Mouse (Mus musculus) brain, embryonic 14.5 days (tissue): ENCODE measurements around the gene Mtx1. TPM values are rescaled to one million over a fixed set of nuclear protein-coding genes. Genes with fewer than 3 reads are reported as not detected.
A peak's percentile ranks its signal among the peaks of the same experiment; 100 is the strongest.

ENCODE experiments used
- DNase-seq: peaks from one replicate; pipeline ENCODE4 v3.0.0-alpha.2; 2011; ENCODE audit warnings: low read depth
- CTCF ChIP-seq: fragments of 200-500 bp; IDR thresholded peaks from 2 replicates; pipeline ENCODE4 v1.5.1; 2012; ENCODE audit warnings: inconsistent platforms, mild to moderate bottlenecking, moderate library complexity, borderline replicate concordance; ENCODE audit not compliant: insufficient read depth, insufficient read length; ENCODE audit errors: extremely low read depth
- POLR2A ChIP-seq: fragments of 200-500 bp; IDR thresholded peaks from 2 replicates; pipeline ENCODE4 v1.6.1; 2012; ENCODE audit warnings: mild to moderate bottlenecking, inconsistent platforms, borderline replicate concordance; ENCODE audit not compliant: poor library complexity, insufficient read depth, insufficient read length, severe bottlenecking; ENCODE audit errors: extremely low read depth
- polyA plus RNA-seq: library from polyadenylated mRNA; depleted of rRNA; stranded (reverse); fragments of >200 nt; gene quantifications from 2 replicates; pipeline ENCODE4 v1.2.3, GENCODE M21; 2012; rRNA removed

Gene Mtx1
- polyA plus RNA-seq, 1 experiment: 146 TPM

DNA sequence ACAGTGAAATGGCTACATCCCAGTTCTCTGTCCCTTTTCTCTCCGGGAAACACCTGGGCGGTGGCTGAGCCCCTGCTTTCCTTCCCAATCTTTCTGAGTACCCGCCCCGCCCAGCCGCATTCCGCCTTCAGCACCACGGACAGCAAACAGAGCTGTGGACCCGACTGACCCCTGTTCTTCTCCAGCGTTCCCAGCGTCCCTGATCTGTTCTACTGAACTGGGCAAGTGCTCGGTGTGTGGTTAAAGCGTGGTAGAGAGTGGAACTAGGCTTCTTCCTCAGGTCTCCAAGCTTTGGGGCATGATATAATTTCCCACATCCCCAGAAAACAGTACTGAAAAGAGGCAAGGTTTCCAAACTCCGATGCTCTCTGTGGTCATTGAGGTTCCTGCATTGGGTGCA lies 67.7 kb downstream of the Mtx1 start:
- TF ChIP-seq CTCF (no peak), POLR2A (no peak)
- peak; percentile 31 for DNase-seq

Other genes with a start within 250 kb of the Mtx1 start
- 131 and 149 TPM in 2 replicates for gene Rusc1, start 133.8 kb downstream of the Mtx1 start, polyA plus RNA-seq
- gene Gm43738, start 126.0 kb downstream of the Mtx1 start, polyA plus RNA-seq: 0.03 and 0.05 TPM in 2 replicates
- gene Fdps, start 125.1 kb downstream of the Mtx1 start, polyA plus RNA-seq: 169 and 202 TPM in 2 replicates
- gene Pklr, start 90.9 kb downstream of the Mtx1 start, polyA plus RNA-seq: 0.14 and 0.21 TPM in 2 replicates
- gene Hcn3, start 66.9 kb downstream of the Mtx1 start, polyA plus RNA-seq: 61.6 and 68.6 TPM in 2 replicates
- 103 and 123 TPM in 2 replicates for gene Clk2, start 62.3 kb downstream of the Mtx1 start, polyA plus RNA-seq
- gene Scamp3, start 49.6 kb downstream of the Mtx1 start, polyA plus RNA-seq: 132 and 139 TPM in 2 replicates
- gene Fam189b, start 43.9 kb downstream of the Mtx1 start, polyA plus RNA-seq: 69.1 and 73.8 TPM in 2 replicates
- gene Gba, start 24.2 kb downstream of the Mtx1 start, polyA plus RNA-seq: 55.6 and 56.3 TPM in 2 replicates
- gene Thbs3, start 11.9 kb downstream of the Mtx1 start, polyA plus RNA-seq: 117 and 168 TPM in 2 replicates
- 9.3 and 10.0 TPM in 2 replicates for gene Muc1, start 2.0 kb upstream of the Mtx1 start, polyA plus RNA-seq
- gene Krtcap2, start 18.9 kb upstream of the Mtx1 start, polyA plus RNA-seq: 86.7 and 106 TPM in 2 replicates
- gene Trim46, start 19.2 kb upstream of the Mtx1 start, polyA plus RNA-seq: 131 and 144 TPM in 2 replicates
- gene Dpm3, start 32.3 kb upstream of the Mtx1 start, polyA plus RNA-seq: 145 and 269 TPM in 2 replicates
- gene Slc50a1, start 43.5 kb upstream of the Mtx1 start, polyA plus RNA-seq: 41.4 and 71.8 TPM in 2 replicates
- gene Efna1, start 54.1 kb upstream of the Mtx1 start, polyA plus RNA-seq: 11.2 and 12.0 TPM in 2 replicates
- gene Efna3, start 95.9 kb upstream of the Mtx1 start, polyA plus RNA-seq: 59.4 and 60.3 TPM in 2 replicates
- gene Efna4, start 110.9 kb upstream of the Mtx1 start, polyA plus RNA-seq: 12.6 and 22.9 TPM in 2 replicates
- gene Adam15, start 122.9 kb upstream of the Mtx1 start, polyA plus RNA-seq: 63.6 and 75.5 TPM in 2 replicates
- 0.38 and 0.57 TPM in 2 replicates for gene Dcst2, start 134.9 kb upstream of the Mtx1 start, polyA plus RNA-seq
- gene Dcst1, start 138.2 kb upstream of the Mtx1 start, polyA plus RNA-seq: 0.04 TPM in 1 of 2 replicates, not detected in the other
- 2.4 and 2.8 TPM in 2 replicates for gene Zbtb7b, start 167.7 kb upstream of the Mtx1 start, polyA plus RNA-seq
- gene Lenep, start 175.7 kb upstream of the Mtx1 start, polyA plus RNA-seq: 4.6 and 5.2 TPM in 2 replicates
- 39.4 and 53.9 TPM in 2 replicates for gene Flad1, start 184.8 kb upstream of the Mtx1 start, polyA plus RNA-seq
- 79.8 and 129 TPM in 2 replicates for gene Cks1b, start 191.3 kb upstream of the Mtx1 start, polyA plus RNA-seq
- 29.5 and 30.2 TPM in 2 replicates for gene Shc1, start 191.4 kb upstream of the Mtx1 start, polyA plus RNA-seq
- 71.6 and 90.9 TPM in 2 replicates for gene Pygo2, start 203.1 kb upstream of the Mtx1 start, polyA plus RNA-seq
- 9.5 and 13.6 TPM in 2 replicates for gene Pbxip1, start 209.6 kb upstream of the Mtx1 start, polyA plus RNA-seq
- 72.2 and 86.3 TPM in 2 replicates for gene Pmvk, start 227.5 kb upstream of the Mtx1 start, polyA plus RNA-seq